Mouse (Mus musculus): ENCODE measurements around the gene Rnf169.
"Not testable (repeated sequence)": the region's sequence is repeated elsewhere in the genome, so short reads cannot be mapped to it uniquely, and the experiment has no call there.

DNA sequence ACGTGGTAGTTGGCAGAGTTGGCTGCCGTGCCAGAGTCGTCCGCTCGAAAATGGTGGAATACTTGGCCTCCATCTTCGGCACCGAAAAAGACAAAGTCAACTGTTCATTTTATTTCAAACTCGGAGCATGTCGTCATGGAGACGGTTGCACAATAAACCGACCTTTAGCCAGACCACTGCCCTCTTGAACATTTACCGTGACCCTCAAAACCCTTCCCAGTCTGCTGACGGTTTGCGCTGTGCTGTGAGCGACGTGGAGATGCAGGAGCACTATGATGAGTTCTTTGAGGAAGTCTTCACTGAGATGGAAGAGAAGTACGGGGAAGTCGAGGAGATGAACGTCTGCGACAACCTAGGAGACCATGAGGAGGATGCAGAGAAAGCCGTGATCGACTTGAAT, 35.2 kb downstream of the Rnf169 start:
- TF ChIP-seq POLR2A (IDR thresholded peaks at IDR 0.05; ENCODE audit: borderline replicate concordance, insufficient read depth, low read length); CTCF (IDR thresholded peaks at IDR 0.05; ENCODE audit: borderline replicate concordance, insufficient read depth, low read depth, low read length): not testable (repeated sequence)
